Mouse (Mus musculus) G1E (cell line): Measurements from ENCODE around the gene Arhgap22. TPM values are rescaled to one million over a fixed set of nuclear protein-coding genes. Genes with fewer than 3 reads are reported as not detected.

Experiments used
- ATAC-seq: 2 replicates; pipeline ENCODE4 v1.8.0; 2016; ENCODE audit warnings: mild to moderate bottlenecking; ENCODE audit not compliant: insufficient number of reproducible peaks, poor library complexity, low FRiP score, severe bottlenecking; ENCODE audit errors: extremely low read depth
- DNase-seq: peaks from one replicate; pipeline ENCODE4 v3.0.0; 2012; ENCODE audit warnings: low spot score
- H3K27me3 ChIP-seq: 2 replicates; pipeline ENCODE4 v1.6.1; 2012; ENCODE audit warnings: mild to moderate bottlenecking, low read length, inconsistent platforms; ENCODE audit not compliant: insufficient read depth
- H3K36me3 ChIP-seq: replicated peaks from 2 replicates; pipeline ENCODE3; 2012; ENCODE audit warnings: mild to moderate bottlenecking, inconsistent platforms
- H3K4me1 ChIP-seq: 2 replicates; pipeline ENCODE4 v1.6.1; 2012; ENCODE audit warnings: low read depth, low read length, inconsistent platforms, mixed read lengths; ENCODE audit not compliant: insufficient read depth
- H3K4me3 ChIP-seq: 2 replicates; pipeline ENCODE4 v1.5.1; 2012; ENCODE audit warnings: low read depth, mild to moderate bottlenecking, inconsistent platforms, low read length, moderate library complexity, mixed read lengths
- H3K9me3 ChIP-seq: replicated peaks from 2 replicates; pipeline ENCODE4 v1.6.1; 2012; ENCODE audit warnings: inconsistent platforms
- CTCF ChIP-seq: IDR thresholded peaks from 2 replicates; pipeline ENCODE4 v1.5.1; 2012; ENCODE audit warnings: low read depth, low read length, inconsistent platforms, mixed read lengths
- GATA1 ChIP-seq: IDR thresholded peaks from 2 replicates; pipeline ENCODE4 v1.6.1; 2012; ENCODE audit warnings: borderline replicate concordance, low read length, inconsistent platforms, mixed read lengths
- GATA2 ChIP-seq: IDR thresholded peaks from 2 replicates; pipeline ENCODE4 v1.6.1; 2012; ENCODE audit warnings: low read depth, low read length, inconsistent platforms, borderline replicate concordance
- POLR2AphosphoS5 ChIP-seq: IDR thresholded peaks from 2 replicates; pipeline ENCODE4 v1.6.1; 2012; ENCODE audit warnings: low read depth, low read length, inconsistent platforms; ENCODE audit not compliant: insufficient replicate concordance
- TAL1 ChIP-seq: conservative IDR thresholded peaks from 2 replicates; pipeline ENCODE4 v1.6.1; 2012; ENCODE audit warnings: low read depth, low read length, inconsistent platforms, mixed read lengths
- polyA plus RNA-seq: library from polyadenylated mRNA; stranded (reverse); fragments of >175 nt; gene quantifications from 2 replicates; pipeline ENCODE4 v1.2.3, GENCODE M21; 2012
- total RNA-seq, 2 experiments: library from RNA; stranded (forward) in 1 of 2; stranded (reverse) in 1 of 2; fragments of 200-1000 nt in 1 of 2; fragments of >200 nt in 1 of 2; fragmentation: Nextera tagmentation in 1 of 2; gene quantifications; 2 replicates each; pipeline ENCODE4 v1.2.3; 2014 to 2017

The Arhgap22 gene
- total and polyA plus RNA-seq, 3 experiments, result 0.05 TPM; not detected in 2

DNA sequence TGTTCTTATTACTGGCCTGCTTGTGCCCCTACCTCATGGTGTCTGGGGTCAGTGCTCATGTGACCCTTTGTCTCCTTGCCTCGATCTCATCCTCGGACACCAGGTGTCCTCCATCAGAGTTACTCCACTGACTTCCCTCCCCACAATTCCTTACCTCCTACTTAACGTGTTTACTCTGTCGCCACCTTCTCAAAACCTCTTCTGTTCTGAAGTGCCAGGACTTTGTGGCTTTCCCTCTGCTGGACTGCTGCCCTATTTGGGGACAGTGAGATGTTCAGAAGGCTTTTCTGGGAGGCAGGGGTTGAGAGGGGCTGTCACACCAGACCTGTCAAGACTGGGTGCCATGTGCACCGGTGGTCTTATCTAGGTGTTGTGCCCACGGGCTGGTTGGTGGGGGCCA is 139.1 kb downstream of the Arhgap22 start:
- DNase-seq (no peak), ATAC-seq (no peak)
- H3K27me3 ChIP-seq, result no peaks in the 10 kb centered on the region

DNA sequence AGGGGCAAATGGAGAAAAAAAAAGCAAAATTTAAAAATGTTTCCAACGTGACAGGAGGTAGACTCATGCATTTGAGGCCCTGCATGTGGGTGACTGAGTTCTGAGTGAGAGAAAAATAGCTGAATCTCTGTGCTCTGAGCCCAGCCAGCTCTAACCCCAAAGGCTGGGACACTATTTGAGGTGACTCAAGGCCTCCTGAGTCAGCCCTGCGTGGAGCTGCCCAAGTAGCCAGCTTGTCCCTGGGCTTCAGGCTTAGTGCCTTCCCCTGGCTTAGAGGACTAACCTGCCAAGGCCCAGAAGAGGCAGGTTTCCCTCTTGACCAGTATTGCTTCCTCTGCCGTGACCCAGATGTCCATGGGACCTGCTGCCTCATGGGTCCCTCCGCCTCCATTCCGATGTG is 141.4 kb downstream of the Arhgap22 start:
- Histone ChIP-seq H3K4me3 (no peak overlapping the region), H3K27me3 (no peaks in the 10 kb centered on the region), H3K4me1 (no peaks in the 10 kb centered on the region), H3K36me3 (no peaks in the 10 kb centered on the region), H3K9me3 (peaks cover 62% of the 10 kb centered on the region)
- ATAC-seq, result no peak
- TF ChIP-seq GATA2 (no peak), CTCF (no peak), GATA1 (no peak), POLR2AphosphoS5 (no peak), TAL1 (no peak)
- no peak for DNase-seq

More for the DNA sequence above, 139.1 kb downstream of the Arhgap22 start:
- no peaks in the 10 kb centered on the region for H3K36me3 ChIP-seq
- TF ChIP-seq TAL1 (no peak), POLR2AphosphoS5 (no peak), GATA2 (no peak), CTCF (no peak), GATA1 (no peak)
- H3K9me3 ChIP-seq, result peaks cover 47% of the 10 kb centered on the region
- H3K4me3 ChIP-seq, result no peak overlapping the region
- no peaks in the 10 kb centered on the region for H3K4me1 ChIP-seq

DNA sequence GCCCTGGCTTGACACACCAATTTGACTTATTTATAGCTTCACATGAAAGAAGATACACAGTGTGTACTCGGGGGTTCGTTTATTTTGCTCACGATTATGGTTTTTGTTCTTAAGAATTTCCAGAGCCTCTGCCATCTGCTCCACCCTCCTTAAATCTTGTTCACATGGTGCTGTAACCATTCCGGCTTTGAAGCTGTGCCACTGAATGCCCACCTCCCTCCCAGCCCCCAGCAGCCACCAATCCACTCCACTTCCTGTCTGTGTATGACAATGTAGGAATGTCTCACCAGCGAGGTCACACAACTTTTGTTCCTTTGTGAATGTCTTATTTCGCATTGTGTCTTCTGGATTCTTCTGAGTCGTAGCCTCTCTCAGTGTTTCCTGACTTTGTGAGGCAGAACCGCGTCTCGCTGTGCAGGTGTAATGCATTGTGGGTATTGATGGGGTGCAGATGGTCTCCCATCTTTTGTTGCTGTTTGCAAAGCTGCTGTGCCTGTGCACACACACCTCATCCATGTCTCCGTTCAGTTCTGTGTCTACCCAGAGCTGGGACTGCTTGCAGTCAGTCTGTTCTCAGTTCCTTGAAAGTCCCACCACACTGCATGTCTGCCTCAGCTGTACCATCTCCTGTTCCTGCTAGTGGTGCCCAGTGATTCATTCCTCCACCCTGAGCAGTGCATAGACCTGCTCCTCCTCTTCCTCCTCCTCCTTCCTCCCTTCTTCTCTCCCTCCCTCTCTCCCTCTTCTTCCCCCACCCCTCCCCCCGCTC is 144.0 kb downstream of the Arhgap22 start:
- H3K9me3 ChIP-seq, result peaks cover 66% of the 10 kb centered on the region
- no peaks in the 10 kb centered on the region for H3K36me3 ChIP-seq
- H3K27me3 ChIP-seq, result no peaks in the 10 kb centered on the region
- no peak for DNase-seq
- H3K4me3 ChIP-seq, result no peak overlapping the region
- H3K4me1 ChIP-seq, result no peaks in the 10 kb centered on the region
- no peak for ATAC-seq
- TF ChIP-seq GATA2 (no peak), TAL1 (no peak), POLR2AphosphoS5 (no peak)

DNA sequence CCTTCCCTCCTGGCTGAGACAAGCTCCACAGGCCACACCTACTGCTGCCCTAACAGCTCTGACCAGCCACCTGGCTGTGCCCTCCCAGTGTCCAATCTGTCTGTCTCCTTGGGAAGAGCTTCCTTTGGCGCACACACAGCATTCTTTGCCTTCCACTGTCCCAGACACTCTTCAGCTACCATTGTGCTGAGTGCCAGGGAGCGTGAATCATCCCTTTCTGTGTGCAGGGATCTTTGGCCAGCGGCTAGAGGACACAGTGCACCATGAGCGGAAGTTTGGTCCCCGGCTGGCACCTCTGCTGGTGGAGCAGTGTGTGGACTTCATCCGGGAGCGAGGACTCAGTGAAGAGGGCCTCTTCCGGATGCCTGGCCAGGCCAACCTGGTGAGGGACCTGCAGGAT is 145.1 kb downstream of the Arhgap22 start:
- Histone ChIP-seq H3K36me3 (no peaks in the 10 kb centered on the region), H3K4me1 (no peaks in the 10 kb centered on the region), H3K4me3 (no peak overlapping the region), H3K27me3 (no peaks in the 10 kb centered on the region), H3K9me3 (peaks cover 74% of the 10 kb centered on the region)
- DNase-seq (no peak), ATAC-seq (no peak)
- TF ChIP-seq GATA1 (no peak), POLR2AphosphoS5 (no peak), TAL1 (no peak), GATA2 (no peak), CTCF (no peak)

DNA sequence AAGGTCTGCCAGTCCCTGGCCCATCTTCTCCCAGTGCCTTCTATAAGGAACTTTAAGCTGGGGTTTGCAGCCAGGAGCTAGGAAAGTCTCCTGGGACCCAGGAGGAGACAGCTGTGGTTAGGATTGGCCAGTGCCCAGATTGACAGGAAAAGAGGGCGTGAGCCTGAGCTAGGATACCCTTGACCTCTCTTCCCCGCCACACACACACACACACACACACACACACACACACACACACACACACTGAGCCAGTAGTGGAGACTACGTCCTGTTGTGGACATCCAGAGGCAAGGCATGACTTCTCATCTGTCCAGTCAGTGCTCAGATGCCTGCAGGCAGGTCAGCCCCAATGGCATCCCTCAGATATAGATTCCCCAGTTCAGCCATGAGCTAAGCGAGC is 147.7 kb downstream of the Arhgap22 start:
- DNase-seq (no peak), ATAC-seq (no peak)
- Histone ChIP-seq H3K4me1 (no peaks in the 10 kb centered on the region), H3K4me3 (no peak overlapping the region), H3K27me3 (no peaks in the 10 kb centered on the region), H3K36me3 (no peaks in the 10 kb centered on the region), H3K9me3 (peaks cover 73% of the 10 kb centered on the region)
- TF ChIP-seq GATA2 (no peak), CTCF (no peak), GATA1 (no peak), POLR2AphosphoS5 (no peak), TAL1 (no peak)

DNA sequence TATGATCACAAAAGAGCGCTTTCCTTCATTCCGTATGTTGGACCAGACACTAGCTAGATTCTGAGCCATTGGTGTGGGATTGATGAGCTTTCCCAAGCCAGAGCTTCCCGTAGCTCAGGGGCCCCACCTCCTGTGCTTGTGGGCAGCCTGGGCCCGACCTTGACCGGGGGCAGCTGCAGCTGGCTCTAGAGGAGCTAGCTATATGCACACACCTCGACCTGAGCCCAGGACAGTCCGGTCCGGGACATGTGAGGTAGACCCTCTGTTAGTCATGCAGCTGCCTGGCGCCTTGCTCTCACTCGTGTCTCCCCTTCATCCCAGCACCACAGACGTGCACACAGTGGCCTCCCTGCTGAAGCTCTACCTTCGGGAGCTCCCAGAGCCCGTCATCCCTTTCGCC is 148.3 kb downstream of the Arhgap22 start:
- DNase-seq, result no peak
- Histone ChIP-seq H3K9me3 (peaks cover 75% of the 10 kb centered on the region), H3K27me3 (no peaks in the 10 kb centered on the region), H3K36me3 (no peaks in the 10 kb centered on the region), H3K4me1 (no peaks in the 10 kb centered on the region), H3K4me3 (no peak overlapping the region)
- no peak for ATAC-seq
- TF ChIP-seq GATA2 (no peak), GATA1 (no peak), POLR2AphosphoS5 (no peak), CTCF (no peak), TAL1 (no peak)
